Mouse (Mus musculus): ENCODE measurements around the gene Gm20388. TPM values are rescaled to one million over a fixed set of nuclear protein-coding genes. Genes with fewer than 3 reads are reported as not detected.

The Gm20388 gene
- total RNA-seq, 2 experiments from 2014 or later: 2.2 to 7.6 TPM

- no peak overlapping the region for H3K27ac ChIP-seq
- no peak overlapping the region for H3K4me3 ChIP-seq
- peak; percentile 92 for TF ChIP-seq CTCF (conservative IDR thresholded peaks at IDR 0.05)
- DNase-seq (ENCODE audit: low spot score in 2 of 2): peak; percentile 32 to 71
Measured at GRCm38 (mm10) chr8:122369665-122370064, 2459.0 kb downstream of the Gm20388 start.

GRCm38 (mm10) chr8:122371706-122372105 lies 2461.1 kb downstream of the Gm20388 start:
- no peak for TF ChIP-seq CTCF (conservative IDR thresholded peaks at IDR 0.05)
- no peak overlapping the region for H3K4me3 ChIP-seq
- no peak for DNase-seq (ENCODE audit: low spot score in 2 of 2)
- H3K27ac ChIP-seq: no peak overlapping the region

- no peak for TF ChIP-seq CTCF (conservative IDR thresholded peaks at IDR 0.05)
- Histone ChIP-seq H3K4me3 (no peak overlapping the region), H3K27ac (no peak overlapping the region)
- no peak for DNase-seq (ENCODE audit: low spot score in 2 of 2)
Measured at GRCm38 (mm10) chr8:122375320-122375719, 2464.7 kb downstream of the Gm20388 start.

GRCm38 (mm10) chr8:122375751-122376364 lies 2465.2 kb downstream of the Gm20388 start:
- H3K27ac ChIP-seq: peak overlapping the region; percentile 72
- no peak for TF ChIP-seq CTCF (conservative IDR thresholded peaks at IDR 0.05)
- H3K4me3 ChIP-seq: peak overlapping the region; percentile 91
- DNase-seq (ENCODE audit: low spot score in 2 of 2): no peak

GRCm38 (mm10) chr8:122376365-122377231 lies 2466.0 kb downstream of the Gm20388 start, which contains the start of gene Zc3h18:
Gene Zc3h18, plus strand, starts transcription at chr8:122376609.
- Histone ChIP-seq H3K4me3 (peak within 1 kb of the TSS; percentile 91), H3K27ac (peak within 1 kb of the TSS; percentile 93)
- peak; percentile 99 to 100 for DNase-seq (ENCODE audit: low spot score in 2 of 2)
- peak; percentile 69 for TF ChIP-seq CTCF (conservative IDR thresholded peaks at IDR 0.05)

- Histone ChIP-seq H3K4me3 (no peak overlapping the region), H3K27ac (no peak overlapping the region)
- no peak for DNase-seq (ENCODE audit: low spot score in 2 of 2)
- no peak for TF ChIP-seq CTCF (conservative IDR thresholded peaks at IDR 0.05)
Measured at GRCm38 (mm10) chr8:122383039-122383438, 2472.4 kb downstream of the Gm20388 start.

GRCm38 (mm10) chr8:122389357-122389756 lies 2478.7 kb downstream of the Gm20388 start:
- no peak overlapping the region for H3K27ac ChIP-seq
- TF ChIP-seq CTCF (conservative IDR thresholded peaks at IDR 0.05): peak; percentile 44
- H3K4me3 ChIP-seq: no peak overlapping the region
- no peak for DNase-seq (ENCODE audit: low spot score in 2 of 2)

- DNase-seq (ENCODE audit: low spot score in 2 of 2): no peak
- H3K27ac ChIP-seq: no peak overlapping the region
- no peak for TF ChIP-seq CTCF (conservative IDR thresholded peaks at IDR 0.05)
- no peak overlapping the region for H3K4me3 ChIP-seq
Measured at GRCm38 (mm10) chr8:122390758-122391157, 2480.1 kb downstream of the Gm20388 start.

GRCm38 (mm10) chr8:122393717-122394116 lies 2483.1 kb downstream of the Gm20388 start:
- DNase-seq (ENCODE audit: low spot score in 2 of 2): no peak
- TF ChIP-seq CTCF (conservative IDR thresholded peaks at IDR 0.05): no peak
- H3K27ac ChIP-seq: no peak overlapping the region

GRCm38 (mm10) chr8:122395291-122395690 lies 2484.7 kb downstream of the Gm20388 start:
- no peak for TF ChIP-seq CTCF (conservative IDR thresholded peaks at IDR 0.05)
- DNase-seq (ENCODE audit: low spot score in 2 of 2): no peak
- Histone ChIP-seq H3K27ac (peak overlapping the region; percentile 48; the same call in 1 of the 2 replicates), H3K4me3 (no peak overlapping the region)

More at GRCm38 (mm10) chr8:122393717-122394116, 2483.1 kb downstream of the Gm20388 start:
- H3K4me3 ChIP-seq: no peak overlapping the region

- no peak for DNase-seq (ENCODE audit: low spot score in 2 of 2)
- H3K4me3 ChIP-seq: no peak overlapping the region
- TF ChIP-seq CTCF (conservative IDR thresholded peaks at IDR 0.05): no peak
- no peak overlapping the region for H3K27ac ChIP-seq
Measured at GRCm38 (mm10) chr8:122398186-122398585, 2487.5 kb downstream of the Gm20388 start.

- H3K4me3 ChIP-seq: no peak overlapping the region
- TF ChIP-seq CTCF (conservative IDR thresholded peaks at IDR 0.05): no peak
- DNase-seq (ENCODE audit: low spot score in 2 of 2): no peak
- no peak overlapping the region for H3K27ac ChIP-seq
Measured at GRCm38 (mm10) chr8:122405146-122405805, 2494.6 kb downstream of the Gm20388 start.

GRCm38 (mm10) chr8:122407678-122408077 lies 2497.0 kb downstream of the Gm20388 start:
- H3K27ac ChIP-seq: no peak overlapping the region
- no peak for DNase-seq (ENCODE audit: low spot score in 2 of 2)
- H3K4me3 ChIP-seq: no peak overlapping the region
- no peak for TF ChIP-seq CTCF (conservative IDR thresholded peaks at IDR 0.05)
